Mouse (Mus musculus): Measurements from ENCODE around the gene Btbd7.

- no peak for TF ChIP-seq POLR2A (IDR thresholded peaks at IDR 0.05; ENCODE audit: insufficient read depth, low read depth, low read length)
- no peak for TF ChIP-seq CTCF (IDR thresholded peaks at IDR 0.05)
- TF ChIP-seq EP300 (IDR thresholded peaks at IDR 0.05; ENCODE audit: insufficient read depth, low read depth, low read length), result no peak
These were observed 10.3 kb upstream of the Btbd7 start for GRCm38 (mm10) chr12:102888568-102888967.
